Mouse (Mus musculus): ENCODE results near the gene Ect2l. TPM values are rescaled to one million over a fixed set of nuclear protein-coding genes. Genes with fewer than 3 reads are reported as not detected.

The Ect2l gene
- polyA plus RNA-seq, 1 experiment from 2014 or later: 0.21 TPM

Other genes starting within 250 kb of the Ect2l start
- gene Abracl, start 187.6 kb downstream of the Ect2l start, polyA plus RNA-seq (2015; fragmentation: Nextera tagmentation; extraction: Ambion mirVana): 132 and 199 TPM in 2 replicates
- 15.9 and 21.5 TPM in 2 replicates for gene Reps1, start 155.0 kb downstream of the Ect2l start, polyA plus RNA-seq (2015; fragmentation: Nextera tagmentation; extraction: Ambion mirVana)
- gene Ccdc28a, start 24.1 kb upstream of the Ect2l start, polyA plus RNA-seq (2015; fragmentation: Nextera tagmentation; extraction: Ambion mirVana): 7.9 and 9.7 TPM in 2 replicates
- 11.2 and 12.7 TPM in 2 replicates for gene Nhsl1, start 108.1 kb upstream of the Ect2l start, polyA plus RNA-seq (2015; fragmentation: Nextera tagmentation; extraction: Ambion mirVana)